Mouse (Mus musculus) hindbrain, postnatal 0 days (tissue): ENCODE results near the gene Meis1. TPM values are rescaled to one million over a fixed set of nuclear protein-coding genes. Genes with fewer than 3 reads are reported as not detected.

Experiments used
- ATAC-seq: fragments of 200-750 bp; cut with Nextera tagmentation; 2 replicates; pipeline ENCODE4 v1.8.0; 2017; ENCODE audit warnings: mild to moderate bottlenecking, moderate TSS enrichment, moderate library complexity
- DNase-seq: peaks from one replicate; pipeline ENCODE4 v3.0.0-alpha.2; 2015; ENCODE audit warnings: low spot score
- H3K27ac ChIP-seq: fragments of 300-500 bp; sonication (generic); 2 replicates; pipeline ENCODE4 v1.5.1; 2014; ENCODE audit warnings: mild to moderate bottlenecking
- H3K27me3 ChIP-seq: fragments of 300-500 bp; sonication (generic); 2 replicates; pipeline ENCODE4 v1.6.1; 2014; ENCODE audit warnings: low read length, mixed read lengths; ENCODE audit not compliant: insufficient read depth
- H3K36me3 ChIP-seq: fragments of 300-500 bp; sonication (generic); 2 replicates; pipeline ENCODE4 v1.6.1; 2014; ENCODE audit warnings: low read length, mixed read lengths; ENCODE audit not compliant: insufficient read depth
- H3K4me1 ChIP-seq: fragments of 300-500 bp; sonication (generic); 2 replicates; pipeline ENCODE4 v1.6.1; 2014; ENCODE audit warnings: antibody characterized with exemption, low read length, mixed read lengths; ENCODE audit not compliant: insufficient read depth
- H3K4me2 ChIP-seq: fragments of 300-500 bp; sonication (generic); 2 replicates; pipeline ENCODE4 v1.6.1; 2014; ENCODE audit warnings: low read depth, mild to moderate bottlenecking, low read length, moderate library complexity, mixed read lengths
- H3K4me3 ChIP-seq: fragments of 300-500 bp; sonication (generic); 2 replicates; pipeline ENCODE4 v1.5.1; 2014; ENCODE audit warnings: low read length
- H3K9ac ChIP-seq: fragments of 300-500 bp; sonication (generic); replicated peaks from 2 replicates; pipeline ENCODE4 v1.6.1; 2014; ENCODE audit warnings: mild to moderate bottlenecking, low read length, moderate library complexity, mixed read lengths
- H3K9me3 ChIP-seq: fragments of 300-500 bp; sonication (generic); 2 replicates; pipeline ENCODE4 v1.6.1; 2016; ENCODE audit warnings: low read length, mixed read lengths
- CTCF ChIP-seq: IDR thresholded peaks from 2 replicates; pipeline ENCODE4 v1.5.1; 2016; ENCODE audit warnings: antibody characterized with exemption, control low read depth, low read depth
- WGBS: fragments of 180-500 bp; shearing (Covaris S2); extraction: QIAGEN DNeasy Blood & Tissue Kit; methylation state at CpG from one replicate; pipeline ENCODE4 v1.1.7; 2014; 5-methylcytosine and 5-hydroxymethylcytosine counted together
- polyA plus RNA-seq: library from polyadenylated mRNA; unstranded; fragments of >200 nt; fragmentation: Nextera tagmentation; extraction: Ambion mirVana; gene quantifications from 2 replicates; pipeline ENCODE4 v1.2.1, GENCODE M21; 2015
- total RNA-seq: library from RNA; depleted of rRNA; stranded (reverse); fragments of >200 nt; gene quantifications from 2 replicates; pipeline ENCODE4 v1.2.3, GENCODE M21; 2014

Meis1 gene
- total and polyA plus RNA-seq, 2 experiments from 2014 or later: 99.4 to 112 TPM

DNA sequence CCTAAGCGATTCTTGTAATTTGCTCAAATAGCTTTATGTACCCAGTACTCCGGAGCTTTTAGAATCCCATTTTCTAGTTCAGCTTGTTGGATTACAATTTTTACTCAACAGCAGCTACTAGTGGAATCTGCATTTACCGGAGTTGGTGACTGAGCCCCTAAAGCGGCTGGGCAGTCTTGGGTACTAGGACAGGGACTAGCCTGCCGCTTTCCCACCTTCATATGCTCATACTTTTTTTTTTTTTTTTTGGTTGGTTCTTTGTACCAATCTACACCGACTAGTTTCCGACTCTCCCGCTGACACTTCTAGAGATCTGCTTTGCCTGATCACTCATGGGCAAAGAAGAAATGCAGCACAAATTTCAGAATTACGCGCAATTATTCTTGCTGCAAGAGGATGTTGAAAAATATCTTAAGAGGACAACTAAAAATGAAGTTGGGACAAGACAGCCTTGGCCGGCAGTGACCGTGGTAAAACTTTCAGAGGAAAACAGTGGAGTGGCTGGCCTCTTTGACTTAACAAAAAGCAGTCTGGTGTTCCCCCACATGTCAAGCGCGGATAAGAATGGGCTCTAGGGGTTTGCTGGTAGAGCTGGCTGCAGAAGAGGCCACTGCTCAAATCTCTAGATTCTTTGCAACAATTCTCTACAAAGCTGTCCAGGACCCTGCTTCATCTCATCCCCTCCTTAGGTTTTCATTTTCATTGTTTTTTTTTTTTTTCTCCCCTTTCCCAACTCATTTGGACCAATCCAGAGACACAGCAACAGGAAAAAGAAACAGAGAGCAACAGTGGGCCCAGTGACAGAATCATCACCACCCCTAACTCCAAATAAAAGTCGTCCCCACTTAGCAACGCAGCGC, 9.0 kb downstream of the Meis1 start:
- peak; percentile 8; the same call in 1 of the 2 replicates for TF ChIP-seq CTCF
- peaks cover 16% of the 10 kb centered on the region; the same call in 1 of the 2 replicates for H3K4me1 ChIP-seq
- H3K36me3 ChIP-seq: no peaks in the 10 kb centered on the region; the same call in 1 of the 2 replicates
- no peaks in the 10 kb centered on the region for H3K9me3 ChIP-seq
- H3K27me3 ChIP-seq: no peaks in the 10 kb centered on the region
- peak overlapping the region; percentile 78 for H3K4me2 ChIP-seq
- no peak for ATAC-seq
- peak overlapping the region; percentile 88 for H3K27ac ChIP-seq
- H3K9ac ChIP-seq: peak overlapping the region; percentile 97
- 19% methylated on average over 17 of the region's 17 CpGs for WGBS
- H3K4me3 ChIP-seq: peak overlapping the region; percentile 72
- peak; percentile 55 for DNase-seq

- H3K36me3 ChIP-seq: no peaks in the 10 kb centered on the region; the same call in 1 of the 2 replicates
- 18% methylated on average over 13 of the region's 13 CpGs for WGBS
- peaks cover 16% of the 10 kb centered on the region; the same call in 1 of the 2 replicates for H3K4me1 ChIP-seq
- peak overlapping the region; percentile 72 for H3K4me3 ChIP-seq
- no peaks in the 10 kb centered on the region for H3K27me3 ChIP-seq
- ATAC-seq: no peak
- H3K4me2 ChIP-seq: peak overlapping the region; percentile 78
- no peak for TF ChIP-seq CTCF
- peak overlapping the region; percentile 97 for H3K9ac ChIP-seq
- peak overlapping the region; percentile 88 for H3K27ac ChIP-seq
- peak; percentile 53 for DNase-seq
- no peaks in the 10 kb centered on the region for H3K9me3 ChIP-seq
These were observed 10.0 kb downstream of the Meis1 start for GRCm38 (mm10) chr11:19008610-19009384.

DNA sequence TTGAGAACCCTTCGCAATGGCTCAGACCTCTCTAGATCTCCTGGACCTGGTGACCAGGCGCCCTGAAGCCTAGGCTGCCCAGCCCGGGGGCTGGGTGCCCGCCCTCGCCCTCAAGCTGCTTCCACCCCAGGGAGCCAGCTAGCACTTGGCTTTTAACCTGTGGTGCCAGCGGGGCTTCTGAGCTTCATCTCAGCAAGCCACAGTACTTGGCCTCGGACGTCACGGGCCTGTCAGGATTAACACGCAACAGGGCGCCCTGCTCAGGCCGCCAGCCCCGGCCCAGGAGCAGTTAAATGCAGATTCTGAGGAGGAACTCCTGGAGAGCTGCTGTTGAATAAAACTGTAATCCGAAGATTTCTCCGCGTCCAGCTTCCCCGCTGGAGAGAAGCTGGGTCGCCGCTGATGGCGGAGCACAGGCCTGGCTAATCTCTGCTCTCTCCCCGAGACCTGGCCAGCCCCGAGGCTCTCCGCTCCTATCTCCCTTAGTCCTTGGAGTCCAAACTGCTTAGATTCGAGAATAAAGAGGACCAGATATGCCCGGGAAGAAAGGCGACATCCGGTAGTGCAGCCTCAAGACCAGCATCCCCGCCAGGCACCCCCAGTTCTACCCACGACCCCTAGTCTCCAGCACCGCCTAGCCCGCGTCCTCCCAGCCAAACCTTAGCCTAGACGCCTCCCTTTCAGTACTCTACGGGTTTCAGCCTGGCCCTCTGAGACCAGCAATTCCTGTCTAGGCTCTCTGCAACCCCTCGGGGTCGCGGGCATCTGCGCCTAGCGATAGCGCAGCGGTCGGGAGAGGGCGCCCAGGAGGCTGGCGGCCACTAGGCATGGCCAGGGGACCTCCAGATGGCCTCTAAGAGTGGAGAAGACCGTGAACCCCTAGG, 11.0 kb downstream of the Meis1 start:
- peaks cover 16% of the 10 kb centered on the region; the same call in 1 of the 2 replicates for H3K4me1 ChIP-seq
- H3K27ac ChIP-seq: peak overlapping the region; percentile 88
- WGBS: 12% methylated on average over 45 of the region's 45 CpGs

DNA sequence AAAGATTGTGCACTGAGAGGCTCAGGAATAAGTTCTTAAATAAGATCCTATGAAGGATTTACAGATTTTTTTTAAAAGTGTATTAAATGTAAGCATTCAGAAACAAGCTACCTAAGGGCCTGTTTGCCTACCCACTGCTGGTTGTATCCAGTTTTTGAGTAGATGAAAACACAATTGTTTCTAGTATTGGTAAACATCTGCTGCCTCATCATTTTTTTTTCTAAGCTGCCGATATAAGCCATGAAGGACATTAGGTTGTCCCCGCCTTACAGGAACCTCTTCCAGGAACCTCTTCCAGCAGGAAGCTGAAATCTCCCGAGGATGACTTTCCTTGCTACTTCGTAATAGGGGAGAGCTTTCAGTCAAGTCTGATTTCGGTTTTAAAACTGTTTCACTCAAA, 11.7 kb downstream of the Meis1 start:
- peak overlapping the region; percentile 97 for H3K9ac ChIP-seq
- TF ChIP-seq CTCF: no peak

More for the DNA sequence above, 11.0 kb downstream of the Meis1 start:
- no peaks in the 10 kb centered on the region for H3K27me3 ChIP-seq
- DNase-seq: peak; percentile 64
- peak; percentile 48 for TF ChIP-seq CTCF
- ATAC-seq: peak; percentile 55
- no peaks in the 10 kb centered on the region for H3K9me3 ChIP-seq
- no peaks in the 10 kb centered on the region; the same call in 1 of the 2 replicates for H3K36me3 ChIP-seq
- H3K4me3 ChIP-seq: peak overlapping the region; percentile 72
- H3K9ac ChIP-seq: peak overlapping the region; percentile 97
- H3K4me2 ChIP-seq: peak overlapping the region; percentile 78

DNA sequence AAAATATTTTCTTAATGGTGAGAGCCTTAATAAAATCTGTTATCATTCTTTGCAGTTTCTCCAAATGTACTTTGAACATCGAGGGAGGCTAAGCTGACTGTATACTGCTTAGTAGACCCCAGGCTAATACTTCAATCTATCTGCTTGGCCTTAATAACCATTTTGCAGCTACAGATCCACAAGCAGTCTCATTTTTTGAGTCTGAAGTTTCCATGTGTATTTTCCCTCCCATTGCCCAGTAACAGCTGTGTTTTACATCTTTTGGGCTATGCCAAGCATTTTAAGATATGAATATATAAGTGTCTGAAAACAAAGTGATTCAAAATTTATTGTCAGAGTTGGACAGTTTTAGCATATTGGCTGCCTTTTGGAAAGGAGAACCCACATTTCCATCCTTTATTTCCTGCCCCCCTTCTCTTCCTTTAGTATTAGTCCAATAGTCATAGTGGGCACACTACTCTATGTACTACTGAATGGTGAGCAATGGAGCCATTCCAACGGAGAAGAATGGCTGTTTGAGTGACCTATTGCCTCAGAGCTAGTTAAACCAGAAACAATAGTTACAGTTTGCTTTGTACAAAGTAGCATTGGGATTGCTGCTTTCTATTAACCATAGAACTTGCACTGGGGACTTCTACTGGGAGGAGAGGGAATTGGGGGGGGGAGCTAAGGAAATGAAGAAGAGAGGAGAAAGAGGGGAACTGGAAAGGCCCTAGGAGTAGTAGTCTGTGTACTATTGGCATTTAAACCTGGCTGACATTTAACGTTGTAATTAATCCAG, 12.7 kb downstream of the Meis1 start:
- Histone ChIP-seq H3K36me3 (no peaks in the 10 kb centered on the region), H3K9ac (no peak overlapping the region), H3K9me3 (no peaks in the 10 kb centered on the region), H3K27ac (0 out of 2 replicates have a peak overlapping the region, but pooled peaks have one; percentile 52), H3K4me3 (no peak overlapping the region), H3K4me1 (peaks cover 16% of the 10 kb centered on the region; the same call in 1 of the 2 replicates), H3K27me3 (no peaks in the 10 kb centered on the region), H3K4me2 (peak overlapping the region; percentile 78)
- ATAC-seq: no peak
- WGBS: 35% methylated on average over 3 of the region's 3 CpGs
- no peak for TF ChIP-seq CTCF
- DNase-seq: no peak

More for the DNA sequence above, 11.7 kb downstream of the Meis1 start:
- 22% methylated on average over 5 of the region's 5 CpGs for WGBS
- H3K27me3 ChIP-seq: no peaks in the 10 kb centered on the region
- ATAC-seq (no peak), DNase-seq (no peak)
- peak overlapping the region; percentile 72 for H3K4me3 ChIP-seq
- H3K27ac ChIP-seq: peak overlapping the region; percentile 88
- peaks cover 16% of the 10 kb centered on the region; the same call in 1 of the 2 replicates for H3K4me1 ChIP-seq
- H3K9me3 ChIP-seq: no peaks in the 10 kb centered on the region
- no peaks in the 10 kb centered on the region for H3K36me3 ChIP-seq
- peak overlapping the region; percentile 78 for H3K4me2 ChIP-seq
